Mouse (Mus musculus) thymus, adult 2 months (tissue): ENCODE data around the gene Atp5j. TPM values are rescaled to one million over a fixed set of nuclear protein-coding genes. Genes with fewer than 3 reads are reported as not detected.

ENCODE experiments used
- DNase-seq: peaks from one replicate; pipeline ENCODE4 v3.0.0; 2021
- H3K27ac ChIP-seq: fragments of 200-500 bp; 2 replicates; pipeline ENCODE4 v1.5.1; 2012; ENCODE audit warnings: low read length, control low read depth; ENCODE audit not compliant: control insufficient read depth, insufficient read depth
- H3K27me3 ChIP-seq: fragments of 200-500 bp; 2 replicates; pipeline ENCODE4 v1.6.1; 2012; ENCODE audit warnings: mild to moderate bottlenecking, low read length, moderate library complexity, mixed read lengths; ENCODE audit not compliant: control insufficient read depth, insufficient read depth
- H3K36me3 ChIP-seq: fragments of 200-500 bp; 2 replicates; pipeline ENCODE4 v1.6.1; 2012; ENCODE audit warnings: mild to moderate bottlenecking, low read length, moderate library complexity; ENCODE audit not compliant: control insufficient read depth, insufficient read depth
- H3K4me1 ChIP-seq: fragments of 200-500 bp; replicated peaks from 2 replicates; pipeline ENCODE4 v1.6.1; 2012; ENCODE audit warnings: low read length; ENCODE audit not compliant: control insufficient read depth, insufficient read depth
- H3K4me3 ChIP-seq: fragments of 200-500 bp; 2 replicates; pipeline ENCODE4 v1.5.1; 2012; ENCODE audit warnings: mild to moderate bottlenecking, low read length, control low read depth, moderate library complexity; ENCODE audit not compliant: control insufficient read depth, insufficient read depth
- CTCF ChIP-seq: fragments of 200-500 bp; IDR thresholded peaks from 2 replicates; pipeline ENCODE4 v1.5.1; 2012; ENCODE audit warnings: mild to moderate bottlenecking, control low read depth, low read length, moderate library complexity, borderline replicate concordance; ENCODE audit not compliant: control insufficient read depth, poor library complexity, insufficient read depth; ENCODE audit errors: extremely low read depth
- POLR2A ChIP-seq: fragments of 200-500 bp; IDR thresholded peaks from 2 replicates; pipeline ENCODE4 v1.6.1; 2012; ENCODE audit warnings: mild to moderate bottlenecking, low read length, control low read depth, moderate library complexity; ENCODE audit not compliant: control insufficient read depth, poor library complexity, insufficient read depth; ENCODE audit errors: extremely low read depth
- WGBS: fragments of 180-500 bp; shearing (Covaris S2); methylation state at CpG from one replicate; pipeline ENCODE4 v1.1.7; 2018; 5-methylcytosine and 5-hydroxymethylcytosine counted together
- polyA plus RNA-seq: library from polyadenylated mRNA; depleted of rRNA; stranded (reverse); fragments of >200 nt; gene quantifications from 2 replicates; pipeline ENCODE4 v1.2.3, GENCODE M21; 2012; rRNA removed

Atp5j gene
- 214 and 216 TPM in 2 replicates for polyA plus RNA-seq

DNA sequence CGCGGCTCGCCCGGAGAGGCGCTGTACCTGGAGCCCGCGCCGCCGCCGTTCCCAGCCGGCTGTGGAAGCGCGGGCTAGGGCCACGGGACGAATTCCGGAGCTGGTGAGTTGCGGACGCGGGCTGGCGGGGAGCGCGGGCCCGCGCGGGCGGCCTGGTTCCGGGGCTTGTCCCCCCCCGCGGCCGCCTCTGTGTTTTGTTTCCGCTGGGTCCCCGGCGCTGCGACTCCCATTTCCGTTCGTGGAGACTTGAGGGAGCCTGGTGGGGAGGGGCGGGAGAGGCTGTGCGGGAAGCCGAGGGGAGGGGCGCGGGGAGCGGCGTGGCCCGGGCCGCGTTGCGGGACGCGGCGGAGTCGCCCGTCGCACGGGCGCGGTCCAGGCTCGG, at the start of gene Atp5j:
Gene Atp5j, minus strand, starts transcription at position 185 of the 382 bp plus-strand sequence.
- Histone ChIP-seq H3K36me3 (peaks cover 23% of the 10 kb centered on the region), H3K27me3 (no peaks in the 10 kb centered on the region), H3K27ac (peak within 1 kb of the TSS; percentile 87), H3K4me3 (peak within 1 kb of the TSS; percentile 82), H3K4me1 (peaks cover 12% of the 10 kb centered on the region)
- DNase-seq, result peak; percentile 82
- under 1% methylated on average over 55 of the region's 57 CpGs for WGBS
- TF ChIP-seq POLR2A (peak; percentile 57; the same call in 1 of the 2 replicates), CTCF (0 out of 2 replicates have a peak, but pooled peaks have one; percentile 9)

- Histone ChIP-seq H3K4me1 (no peaks in the 10 kb centered on the region), H3K4me3 (no peak overlapping the region), H3K27me3 (no peaks in the 10 kb centered on the region), H3K36me3 (no peaks in the 10 kb centered on the region), H3K27ac (no peak overlapping the region)
- DNase-seq, result no peak
- whole genome bisulfite sequencing, result 89% methylated on average over 8 of the region's 8 CpGs
- TF ChIP-seq POLR2A, result no peak
Observed at GRCm38 (mm10) chr16:84884572-84884971, 49.1 kb upstream of the Atp5j start.

GRCm38 (mm10) chr16:84881754-84882321, 46.4 kb upstream of the Atp5j start:
- Histone ChIP-seq H3K27me3 (no peaks in the 10 kb centered on the region), H3K27ac (no peak overlapping the region), H3K4me3 (no peak overlapping the region), H3K4me1 (no peaks in the 10 kb centered on the region), H3K36me3 (no peaks in the 10 kb centered on the region)
- no peak for TF ChIP-seq CTCF
- TF ChIP-seq POLR2A, result no peak
- 72% methylated on average over 8 of the region's 8 CpGs for WGBS
- DNase-seq, result no peak

DNA sequence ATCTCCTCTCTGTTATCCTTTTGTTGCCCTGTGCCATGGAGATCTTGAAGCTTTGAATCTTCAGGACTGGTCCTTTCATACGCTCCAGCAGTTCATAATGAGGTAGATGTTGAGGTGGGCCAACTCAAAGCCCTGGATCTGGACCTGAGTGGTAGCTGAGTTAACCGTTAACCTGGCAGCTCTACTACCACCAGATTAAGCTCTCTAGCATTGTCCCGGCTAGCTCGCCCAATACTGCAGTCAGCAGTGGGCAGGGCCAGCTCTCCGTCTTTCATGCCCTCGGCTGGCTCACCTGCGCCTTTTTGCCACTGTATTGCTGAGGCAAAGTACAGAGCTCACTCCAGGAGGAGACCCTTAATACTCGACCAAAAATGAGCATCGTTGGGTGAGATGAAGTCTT, 45.7 kb upstream of the Atp5j start:
- TF ChIP-seq CTCF (no peak), POLR2A (no peak)
- Histone ChIP-seq H3K36me3 (no peaks in the 10 kb centered on the region), H3K27ac (no peak overlapping the region), H3K4me1 (no peaks in the 10 kb centered on the region), H3K4me3 (no peak overlapping the region), H3K27me3 (no peaks in the 10 kb centered on the region)
- WGBS, result 94% methylated on average over 9 of the region's 9 CpGs
- no peak for DNase-seq

GRCm38 (mm10) chr16:84879146-84879545, 43.7 kb upstream of the Atp5j start:
- no peaks in the 10 kb centered on the region for H3K27me3 ChIP-seq
- H3K36me3 ChIP-seq, result no peaks in the 10 kb centered on the region
- 23% methylated on average over 5 of the region's 5 CpGs for WGBS
- H3K27ac ChIP-seq, result no peak overlapping the region
- no peak overlapping the region for H3K4me3 ChIP-seq
- no peaks in the 10 kb centered on the region for H3K4me1 ChIP-seq
- peak; percentile 61 for DNase-seq
- TF ChIP-seq POLR2A (no peak), CTCF (peak; percentile 59; the same call in 1 of the 2 replicates)

DNA sequence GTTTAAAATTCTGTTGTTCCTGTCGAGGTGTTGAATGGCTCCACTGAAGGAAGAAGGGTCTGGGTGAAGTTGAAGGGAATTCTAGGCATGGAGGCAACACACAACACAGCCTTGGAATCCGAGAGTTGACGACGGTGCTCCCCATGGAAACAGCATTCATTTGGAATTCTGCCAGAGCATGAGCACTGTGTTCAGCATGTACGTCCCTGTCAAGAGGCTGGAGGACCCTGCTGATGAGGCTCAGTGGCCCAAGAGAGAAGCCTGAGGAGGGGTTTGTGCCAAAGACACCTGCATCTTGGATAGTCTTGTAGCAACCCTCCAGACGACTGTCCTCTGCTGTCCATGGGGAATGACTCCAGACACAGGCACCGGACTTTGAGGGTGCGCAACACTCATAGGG, 40.7 kb upstream of the Atp5j start:
- Histone ChIP-seq H3K4me1 (no peaks in the 10 kb centered on the region), H3K27me3 (no peaks in the 10 kb centered on the region), H3K27ac (no peak overlapping the region), H3K4me3 (no peak overlapping the region), H3K36me3 (no peaks in the 10 kb centered on the region)
- DNase-seq, result no peak
- no peak for TF ChIP-seq CTCF
- WGBS, result 82% methylated on average over 8 of the region's 8 CpGs

- Histone ChIP-seq H3K27me3 (no peaks in the 10 kb centered on the region), H3K27ac (no peak overlapping the region), H3K4me3 (no peak overlapping the region), H3K4me1 (no peaks in the 10 kb centered on the region), H3K36me3 (no peaks in the 10 kb centered on the region)
- TF ChIP-seq POLR2A, result no peak
- no peak for TF ChIP-seq CTCF
- DNase-seq, result no peak
- WGBS, result 94% methylated on average over 7 of the region's 7 CpGs
Observed at GRCm38 (mm10) chr16:84875718-84876035, 40.3 kb upstream of the Atp5j start.
